Mouse (Mus musculus) C2C12 (cell line): ENCODE results near the gene Slc11a2.
"Not testable (repeated sequence)": the region's sequence is repeated elsewhere in the genome, so short reads cannot be mapped to it uniquely, and the experiment has no call there.

Experiments used
- CTCF ChIP-seq: IDR thresholded peaks from one replicate; pipeline ENCODE4 v1.5.1; 2011; ENCODE audit not compliant: control insufficient read depth, insufficient read depth, insufficient read length
- MAX ChIP-seq: IDR thresholded peaks from one replicate; pipeline ENCODE4 v1.6.1; 2011; ENCODE audit warnings: mild to moderate bottlenecking, control low read depth
- MYOD1 ChIP-seq: IDR thresholded peaks from one replicate; pipeline ENCODE4 v1.6.1; 2011; ENCODE audit warnings: low read depth; ENCODE audit not compliant: control insufficient read depth, insufficient read length

GRCm38 (mm10) chr15:100377847-100378505 is 46.9 kb downstream of the Slc11a2 start:
- not testable (repeated sequence) for TF ChIP-seq MYOD1, CTCF, MAX
